Mouse (Mus musculus): Measurements from ENCODE around the gene Nelfa.

GRCm38 (mm10) chr5:33919466-33919865, 16.7 kb downstream of the Nelfa start:
- TF ChIP-seq CTCF (IDR thresholded peaks at IDR 0.05; ENCODE audit: low read depth, low read length) (no peak), POLR2A (IDR thresholded peaks at IDR 0.05; ENCODE audit: borderline replicate concordance, low read depth, low read length) (no peak)

Data from bone marrow macrophage, adult 2 months (primary cell).